Mouse (Mus musculus) left cerebral cortex, adult 18-20 months (tissue): Measurements from ENCODE around the gene Chchd4. TPM values are rescaled to one million over a fixed set of nuclear protein-coding genes. Genes with fewer than 3 reads are reported as not detected.

Source experiments
- DNase-seq, 2 experiments: peaks; one replicate each; pipeline ENCODE4 v3.0.0; 2021 to 2022; ENCODE audit warnings: low spot score in 2 of 2, mixed read lengths in 1 of 2
- long read RNA-seq, 2 experiments: library from polyadenylated mRNA; stranded (forward); transcript quantifications; one replicate each; pipeline ENCODE4 v2.0.0; 2021
- total RNA-seq, 2 experiments: library from RNA; stranded (reverse); gene quantifications; 2 replicates each; pipeline ENCODE4 v1.2.3; 2021

Gene Chchd4
- total RNA-seq = 10 to 100 TPM; 21.3 to 22.2 TPM
- long read RNA-seq, experiment 1, transcript Chchd4-201 (3 exons, 3,472 nt) = major isoform, 88 of 114 reads
- long read RNA-seq, experiment 1, partial matches to known transcripts = 1 of 114 reads
- long read RNA-seq, experiment 1, other reads (novel, unspliced or antisense) = 24 of 114 reads
- long read RNA-seq, experiment 2, transcript Chchd4-201 (3 exons, 3,472 nt) = major isoform, 91 of 126 reads
- long read RNA-seq, experiment 2, partial matches to known transcripts = 0 of 126 reads
- long read RNA-seq, experiment 2, other reads (novel, unspliced or antisense) = 33 of 126 reads

DNA sequence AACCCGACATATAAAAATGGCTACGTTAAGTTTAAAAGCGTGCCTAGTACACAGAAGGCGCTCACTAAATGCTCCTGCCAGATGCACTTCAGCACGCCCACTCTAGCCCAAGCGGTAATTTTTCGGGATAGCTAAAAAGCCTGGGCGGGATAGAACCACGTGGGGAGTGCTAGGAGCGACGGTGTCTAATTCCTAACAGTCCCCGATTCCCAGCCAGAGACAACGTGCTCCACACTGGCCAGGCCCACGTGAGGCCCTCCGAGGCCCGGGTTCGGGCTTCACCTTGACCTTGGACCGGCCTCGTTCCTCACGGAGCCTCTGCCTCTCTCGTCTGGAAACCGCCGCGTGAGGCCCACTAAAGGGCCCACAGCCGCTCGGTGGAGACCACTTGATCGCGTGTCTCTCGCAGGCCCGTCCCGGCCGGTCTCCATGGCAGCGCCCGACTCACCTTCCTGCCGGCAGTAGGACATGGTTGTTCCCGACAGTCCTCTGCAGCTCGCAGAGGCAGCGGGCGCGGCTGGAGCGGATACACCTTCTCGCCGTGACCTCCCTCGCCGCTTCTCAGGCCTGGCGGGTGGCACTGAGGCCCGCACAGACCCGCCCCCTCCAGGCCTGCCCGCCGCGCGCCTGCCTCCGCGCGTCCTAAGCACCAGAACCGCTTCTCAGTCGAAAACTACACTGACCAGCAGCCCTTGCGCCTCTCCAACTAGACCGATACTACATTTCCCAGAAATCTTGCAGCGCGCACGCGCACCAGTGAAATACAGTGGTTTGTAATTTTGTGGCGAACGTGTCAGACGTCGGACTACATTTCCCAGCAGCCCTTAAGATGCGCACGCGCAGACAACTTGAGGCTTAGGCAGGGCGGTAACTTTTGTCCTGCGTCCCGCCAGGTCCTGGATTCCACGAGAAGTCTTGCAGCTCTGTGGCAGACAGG is at the start of gene Chchd4, which contains the start of gene Tmem43:
Gene Chchd4, minus strand, starts transcription at position 679 of the 937 bp plus-strand sequence.
Gene Tmem43, plus strand, starts transcription at position 836 of the 937 bp plus-strand sequence.
- peak; percentile 98 to 100 for DNase-seq

DNA sequence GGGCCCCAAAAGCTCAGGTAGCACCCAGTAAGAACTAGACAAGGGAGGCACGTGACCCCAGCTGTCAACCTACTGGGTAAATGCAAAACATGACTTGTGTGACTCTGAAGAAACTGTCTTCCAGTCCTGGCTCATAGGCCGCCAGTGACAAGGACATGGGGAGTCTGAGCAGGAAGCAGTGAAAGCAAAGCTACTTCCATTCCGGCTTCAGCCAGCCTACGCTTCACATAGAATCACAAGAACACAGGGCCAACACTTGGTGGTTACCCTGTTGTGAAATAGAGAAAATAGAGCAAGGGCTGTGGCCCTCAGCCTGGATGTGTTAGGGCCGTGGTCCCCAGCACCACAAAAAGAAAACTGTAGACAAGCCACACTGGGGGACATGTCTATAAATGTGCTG is 49.5 kb upstream of the Chchd4 start:
- DNase-seq = no peak

DNA sequence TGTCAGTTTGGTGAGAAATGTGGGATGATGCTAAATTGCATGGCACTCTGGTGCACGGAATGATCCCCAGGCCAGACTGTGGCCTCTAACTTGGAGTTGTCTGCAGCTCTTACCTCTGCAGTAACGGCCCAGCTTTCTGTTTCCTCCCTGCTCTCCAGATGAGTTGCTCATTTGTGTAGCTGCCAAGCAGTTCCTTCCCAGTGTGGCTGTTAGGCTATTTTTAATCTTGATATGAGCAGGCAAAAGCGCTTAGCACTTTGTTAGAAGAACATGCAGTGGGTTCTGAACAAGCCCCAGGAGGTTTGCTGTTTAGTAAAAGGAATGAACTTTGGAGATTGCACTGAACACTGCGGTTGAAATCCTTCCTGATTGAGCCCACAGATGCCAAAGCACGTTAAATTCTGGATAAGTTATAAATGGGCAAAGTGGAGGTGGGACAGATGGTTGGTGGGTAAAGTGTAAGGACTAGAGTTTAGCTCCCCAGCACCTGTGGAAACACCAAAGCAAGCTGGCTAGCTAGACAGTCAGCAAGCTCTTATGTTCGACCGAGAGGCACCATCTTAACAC is 45.2 kb upstream of the Chchd4 start:
- DNase-seq = peak; percentile 40 to 44

DNA sequence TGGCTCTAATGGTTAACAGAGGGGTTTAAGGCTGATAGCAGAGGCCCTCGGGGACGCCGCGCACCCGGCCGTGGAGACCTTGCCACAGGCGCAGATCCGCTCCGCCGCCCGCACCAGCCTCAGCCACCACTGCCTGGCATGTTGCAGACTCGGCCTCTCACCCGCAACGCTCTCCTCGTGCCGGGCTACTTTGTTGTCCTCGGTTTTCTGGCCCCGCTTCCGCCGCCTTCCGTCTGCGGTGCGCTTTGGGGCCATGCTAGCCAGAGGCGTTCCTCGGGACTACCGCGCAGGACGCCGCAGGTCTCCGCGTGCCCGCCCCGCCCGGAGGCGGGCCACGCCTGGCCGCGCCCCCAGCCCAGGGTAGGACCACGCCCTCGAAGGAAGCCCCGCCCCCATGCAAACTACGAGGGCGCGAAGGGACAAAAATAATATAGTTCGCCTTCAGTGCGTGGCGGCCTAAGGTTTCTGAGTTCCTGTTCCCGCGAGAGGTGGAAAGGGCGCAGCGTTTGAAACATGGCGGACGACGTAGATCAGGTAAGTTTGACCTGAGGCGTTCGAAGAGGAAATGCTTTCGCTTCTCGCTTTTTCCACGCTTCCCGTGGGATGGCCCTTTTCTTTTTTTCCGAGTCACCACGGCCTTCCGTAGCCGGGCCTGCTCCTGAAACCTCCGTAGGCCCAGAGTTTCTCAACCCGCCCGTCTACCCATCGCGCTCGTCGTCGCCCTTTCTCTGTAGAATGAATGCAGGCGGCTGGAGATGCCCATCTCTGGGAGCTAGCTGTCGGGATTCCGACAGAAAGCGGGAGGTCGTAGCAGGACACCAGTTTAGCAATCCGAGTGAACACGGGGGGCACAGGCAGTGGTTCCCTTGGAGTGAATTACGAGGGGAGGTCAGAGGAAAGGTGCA is 42.5 kb upstream of the Chchd4 start, which contains the start of the genes Xpc and Lsm3:
Gene Xpc, minus strand, starts transcription at position 344 of the 905 bp plus-strand sequence.
Gene Lsm3, plus strand, starts transcription at position 384 of the 905 bp plus-strand sequence.
- DNase-seq = peak; percentile 98 to 99

DNA sequence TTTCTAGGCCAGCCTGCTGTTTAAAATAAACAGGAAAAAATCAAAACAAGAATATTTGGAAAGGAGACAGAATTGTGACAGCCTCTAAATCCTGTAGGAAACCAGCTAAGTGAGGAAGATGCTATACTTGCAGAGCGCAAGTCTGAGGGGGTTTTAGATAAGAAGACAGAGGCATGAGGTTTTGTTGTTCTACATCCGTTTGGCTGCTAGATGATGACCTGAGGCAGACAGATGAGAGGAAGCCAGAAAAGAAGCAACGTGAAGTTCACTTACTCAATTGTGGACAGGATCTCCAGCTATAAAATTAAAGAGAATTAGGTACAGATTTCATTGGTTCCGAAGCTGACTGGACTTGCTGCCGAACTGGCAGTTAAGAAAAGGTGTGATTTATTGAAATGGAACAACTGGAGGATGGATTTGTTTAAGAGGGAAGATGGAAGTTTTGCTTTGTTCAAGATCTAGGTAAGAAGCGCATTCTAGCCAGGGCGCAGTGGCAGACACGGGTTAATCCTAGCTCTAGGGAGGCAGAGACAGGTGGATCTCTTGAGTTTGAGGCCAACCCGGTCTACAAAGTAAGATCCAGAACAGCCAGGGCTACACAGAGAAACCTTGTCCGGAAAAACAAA is 41.5 kb upstream of the Chchd4 start:
- DNase-seq = no peak

DNA sequence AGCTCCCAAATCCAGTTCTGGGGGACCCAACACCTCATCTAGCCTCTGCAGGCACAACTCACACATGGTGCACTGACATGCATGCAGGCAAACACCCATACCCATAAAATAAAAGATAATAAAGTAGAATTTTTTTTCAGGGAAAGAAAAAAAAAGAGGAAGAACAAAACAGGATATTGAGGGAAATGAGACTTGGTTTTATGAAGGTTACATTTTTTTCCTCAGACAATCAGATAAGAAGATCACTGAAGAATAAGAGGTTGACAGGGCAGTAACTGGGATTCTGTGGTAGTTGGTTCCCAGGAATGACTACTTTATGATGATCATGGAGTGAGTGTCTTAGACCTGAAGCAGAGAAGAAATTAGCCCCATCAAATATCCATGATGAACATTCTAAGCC is 40.8 kb upstream of the Chchd4 start:
- DNase-seq = no peak

DNA sequence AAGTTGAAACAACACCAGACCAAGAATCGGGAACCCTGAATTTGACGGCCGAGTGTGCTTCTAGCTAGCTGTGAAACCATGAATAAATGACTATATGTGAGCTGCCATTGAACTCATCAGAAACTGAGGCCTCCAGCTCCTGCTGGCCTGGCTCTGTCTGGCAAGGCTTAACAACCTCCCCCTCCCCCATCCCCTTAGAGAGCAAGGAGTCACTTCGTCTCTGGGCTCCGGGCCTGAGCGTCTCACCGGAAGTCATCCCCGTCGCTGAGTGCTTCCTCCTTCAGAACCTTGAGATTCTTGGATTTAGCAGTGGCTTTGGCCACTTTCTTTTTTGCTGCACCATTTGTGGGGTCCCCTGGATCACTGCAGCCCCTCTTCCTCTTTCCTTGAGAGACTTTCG is 36.9 kb upstream of the Chchd4 start:
- DNase-seq = no peak

DNA sequence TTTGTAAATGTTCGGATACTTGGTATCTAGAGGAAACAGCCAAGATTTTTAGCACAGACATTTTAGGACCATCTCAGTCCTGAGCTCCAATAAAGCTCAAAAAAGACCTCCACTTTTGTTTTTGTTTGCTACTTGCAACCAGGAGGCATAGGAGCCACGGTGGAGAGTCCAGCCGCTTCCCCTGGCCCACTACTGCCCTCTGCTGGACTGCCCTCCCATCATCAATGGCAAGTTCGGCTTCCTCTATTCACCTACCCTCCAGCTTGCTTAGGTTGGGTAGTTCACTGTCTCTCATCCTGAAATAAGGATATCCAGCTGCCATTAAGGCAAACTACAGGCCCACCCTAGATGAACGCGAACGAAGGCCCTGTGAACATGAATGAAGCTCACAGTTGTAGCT is 36.0 kb upstream of the Chchd4 start:
- DNase-seq = peak; percentile 74 to 86

DNA sequence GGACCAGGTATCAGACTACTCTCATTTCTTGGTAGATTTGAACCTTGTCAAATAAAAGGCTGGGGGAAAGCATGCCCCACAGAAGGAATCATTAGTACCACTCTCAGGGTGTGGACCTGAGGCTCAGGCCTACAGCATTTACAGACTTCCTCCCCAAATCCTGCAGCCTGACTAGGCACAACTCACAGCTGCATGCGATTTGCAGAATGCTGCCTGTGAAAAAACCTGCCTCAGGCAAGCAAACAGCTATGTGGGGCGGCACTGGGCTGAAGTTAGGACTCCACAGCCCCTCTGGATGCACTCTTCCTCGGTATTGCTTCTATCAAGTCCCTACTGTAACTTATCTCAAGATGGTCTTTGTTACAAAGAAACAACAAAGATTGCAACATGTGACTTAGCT is 34.7 kb upstream of the Chchd4 start:
- no peak for DNase-seq

DNA sequence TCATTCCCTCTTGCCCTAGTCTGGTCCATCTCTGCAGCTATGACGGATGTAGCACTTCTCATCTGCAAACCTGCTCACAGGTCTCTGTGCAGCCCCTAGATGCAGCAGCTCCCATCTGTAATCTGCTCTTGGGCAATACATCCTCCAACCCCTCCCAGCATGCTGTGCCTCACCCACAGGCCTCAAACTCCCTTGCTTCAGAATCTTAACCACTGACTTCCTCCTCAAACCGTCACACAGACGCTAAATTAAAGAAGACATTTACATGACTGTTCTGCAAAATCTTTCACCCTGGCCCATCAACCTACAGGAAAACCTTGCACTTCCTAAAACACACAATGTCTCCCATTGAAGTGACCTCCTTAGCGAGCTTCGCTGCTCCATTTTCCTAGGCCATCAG is 32.7 kb upstream of the Chchd4 start:
- DNase-seq = no peak

DNA sequence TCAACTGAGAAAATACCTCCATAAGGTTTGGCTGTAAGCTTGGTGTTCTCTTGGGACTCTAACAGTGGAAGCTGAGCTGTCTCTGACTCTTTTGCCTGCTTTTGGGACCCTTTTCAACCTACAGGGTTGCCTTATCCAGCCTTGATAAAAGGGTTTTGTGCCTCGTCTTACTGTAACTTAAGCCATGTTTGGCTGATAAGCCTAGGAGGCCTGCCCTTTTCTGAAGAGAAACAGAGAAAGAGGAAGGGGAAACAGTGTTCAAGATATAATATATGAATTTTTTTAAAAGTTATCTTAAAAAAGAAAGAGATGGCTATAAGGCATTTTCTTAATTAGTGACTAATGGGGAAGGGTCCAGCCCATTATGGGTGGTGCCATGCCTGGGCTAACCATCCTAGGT is 30.0 kb upstream of the Chchd4 start:
- no peak for DNase-seq

DNA sequence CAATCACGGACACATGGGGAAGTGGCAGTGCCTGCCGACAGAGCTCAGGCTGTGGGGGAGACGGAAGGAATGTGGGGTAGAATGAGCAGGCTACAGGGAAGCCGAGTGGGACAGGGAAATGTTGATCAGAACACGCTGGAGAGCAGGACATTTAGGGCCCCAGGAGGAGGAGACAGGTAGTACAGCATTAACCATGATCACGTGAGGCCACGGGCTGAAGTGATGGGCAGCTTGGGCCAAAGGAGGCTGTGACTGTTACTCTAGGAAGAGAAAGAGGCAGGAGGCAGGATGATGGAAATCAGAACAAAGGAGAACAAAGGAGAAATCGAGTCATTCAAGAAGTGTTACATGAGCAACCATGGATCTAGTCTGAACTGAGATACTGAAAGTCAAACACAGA is 21.2 kb upstream of the Chchd4 start:
- DNase-seq = no peak

DNA sequence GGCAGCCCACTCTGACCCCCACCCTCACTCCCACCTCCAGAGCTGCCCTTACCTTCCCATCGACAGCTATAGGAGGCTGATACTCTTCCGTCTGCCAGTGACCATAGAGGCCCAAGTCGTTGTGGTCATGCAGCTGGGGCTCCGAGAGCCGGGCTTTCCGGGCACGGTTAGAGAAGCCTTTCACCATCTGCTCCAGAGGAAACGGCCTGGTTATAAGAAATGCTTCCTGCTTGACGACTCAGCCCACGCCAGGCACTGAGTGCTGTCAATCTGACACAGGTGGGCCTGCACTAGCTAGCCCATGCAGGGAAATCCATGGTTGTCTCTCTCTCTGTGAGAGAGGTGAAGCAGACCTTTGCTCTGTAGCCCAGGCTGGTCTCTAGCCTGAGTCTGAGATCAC is 19.7 kb upstream of the Chchd4 start:
- DNase-seq = no peak

DNA sequence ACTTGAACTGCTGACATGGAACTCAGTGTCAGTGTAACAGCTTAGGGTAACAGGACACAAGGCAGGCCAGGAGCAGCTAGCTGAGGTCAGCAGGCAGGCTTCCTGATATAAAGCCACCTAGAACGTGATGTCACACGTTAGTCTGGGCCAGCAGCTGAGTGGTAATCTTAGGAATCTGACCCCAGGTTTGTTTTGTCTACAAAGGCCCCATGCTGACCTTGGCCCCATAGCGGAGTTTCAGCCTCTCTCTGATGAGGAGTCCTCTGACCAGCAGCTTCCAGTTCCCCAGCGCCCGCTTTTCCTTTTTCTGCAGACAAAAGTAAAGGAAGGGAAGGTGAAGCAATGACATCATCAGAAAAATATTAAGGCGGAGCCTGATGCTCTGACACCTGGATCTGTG is 17.7 kb upstream of the Chchd4 start:
- DNase-seq = no peak

DNA sequence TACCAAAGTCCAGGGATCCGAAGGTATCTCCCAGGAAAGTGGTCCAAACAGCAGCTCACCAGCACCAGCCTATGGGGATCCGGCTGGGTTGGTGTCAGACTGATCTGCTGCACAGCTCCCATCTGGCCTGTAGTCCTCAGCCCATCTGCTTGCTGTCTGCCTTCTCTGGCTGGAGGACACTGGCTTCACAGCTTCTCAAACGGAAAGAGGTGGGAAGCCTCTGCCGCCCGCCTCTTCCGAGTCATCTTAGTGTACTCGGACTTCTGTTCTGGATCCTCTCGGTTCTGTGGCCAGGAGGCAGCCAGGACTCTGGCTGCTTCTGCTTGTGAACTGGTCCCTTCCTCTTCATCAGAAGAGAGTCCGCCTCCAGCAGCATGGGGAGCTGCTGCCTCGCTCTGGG is 16.5 kb upstream of the Chchd4 start:
- peak; percentile 63 to 80 for DNase-seq

DNA sequence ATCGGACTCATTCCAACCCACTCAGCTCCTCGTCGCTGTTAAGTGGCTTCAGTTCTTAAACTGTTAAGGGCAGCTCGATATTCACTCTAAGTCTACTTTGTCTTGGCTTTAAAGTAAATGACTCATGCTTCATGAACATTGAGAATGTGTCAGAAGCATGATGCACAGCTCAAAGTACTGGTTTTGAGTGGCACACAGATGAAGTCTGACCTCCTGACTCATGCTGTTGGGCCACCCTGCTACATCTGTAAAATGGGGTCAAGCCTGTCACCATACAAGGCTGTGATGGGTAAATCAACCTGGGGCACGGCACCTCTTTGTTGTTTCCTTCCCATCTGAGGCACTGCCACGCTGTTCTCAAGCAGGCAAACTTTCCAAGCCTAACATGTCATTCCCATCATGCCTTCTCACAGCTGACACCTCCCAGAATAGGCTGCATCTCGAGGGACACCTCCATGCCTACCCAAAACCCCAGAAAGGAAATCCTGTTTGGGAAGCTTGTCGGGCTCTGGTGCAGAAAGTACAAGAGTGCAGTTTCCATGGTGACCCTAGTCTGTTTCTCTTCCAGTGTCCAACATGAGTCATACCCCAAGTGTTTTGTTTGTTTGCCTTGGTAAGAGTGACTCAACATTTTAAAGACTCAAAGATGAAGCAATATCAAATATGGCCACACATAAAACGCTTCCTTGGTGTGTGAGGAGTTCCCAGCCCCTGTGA is 15.3 kb upstream of the Chchd4 start:
- DNase-seq = peak; percentile 39 to 43

DNA sequence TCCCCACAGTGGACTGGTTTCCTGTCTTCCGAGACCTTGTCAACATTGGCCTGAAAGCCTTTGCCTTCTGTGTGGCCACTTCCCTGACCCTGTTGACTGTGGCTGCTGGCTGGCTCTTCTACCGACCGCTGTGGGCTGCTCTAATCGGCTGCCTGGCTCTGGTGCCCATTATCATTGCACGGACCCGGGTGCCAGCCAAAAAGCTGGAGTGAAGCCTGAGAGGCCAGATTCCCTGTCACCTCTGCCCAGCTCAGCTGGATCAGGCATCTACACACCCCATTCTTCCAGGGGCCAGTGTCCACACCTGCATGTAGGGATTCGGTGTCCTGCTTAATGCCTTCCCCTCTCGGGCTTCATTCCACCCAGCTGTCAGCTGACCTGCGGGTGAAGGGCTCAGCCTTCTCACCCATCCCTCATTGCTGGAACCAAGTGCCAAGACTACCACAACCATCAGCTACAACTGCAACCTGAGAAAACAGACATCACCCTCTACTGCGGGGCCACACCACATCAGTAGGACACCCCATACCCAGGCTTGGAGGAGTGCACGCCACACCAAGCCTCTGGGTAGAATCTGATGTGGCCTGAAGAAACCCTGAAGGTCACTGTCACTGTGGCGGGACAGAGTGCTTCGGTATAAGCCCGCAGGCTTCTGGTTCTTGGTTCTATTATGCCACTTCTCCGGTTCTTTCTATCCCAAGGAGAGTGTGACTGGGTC is 13.5 kb upstream of the Chchd4 start:
- DNase-seq = no peak

DNA sequence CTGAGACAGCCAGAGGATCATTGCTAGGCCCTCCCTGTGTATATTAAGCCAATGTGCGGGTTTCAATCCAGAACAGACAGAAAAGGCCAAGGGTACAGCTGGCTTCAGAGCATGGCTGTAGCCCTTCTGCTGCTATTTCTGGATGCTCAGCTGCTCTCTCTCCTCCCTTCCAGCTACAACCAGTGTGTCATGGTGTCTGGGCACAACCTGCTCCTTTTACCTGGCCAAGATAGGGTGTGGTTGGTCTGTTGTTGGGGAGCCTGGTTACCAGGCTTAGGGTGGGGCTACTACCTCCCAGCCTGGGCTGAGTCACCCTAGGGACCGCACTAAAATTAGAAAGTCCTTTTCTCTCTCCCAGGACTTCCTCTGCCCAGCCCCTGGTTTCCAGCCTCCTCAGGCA is 10.0 kb upstream of the Chchd4 start:
- no peak for DNase-seq

DNA sequence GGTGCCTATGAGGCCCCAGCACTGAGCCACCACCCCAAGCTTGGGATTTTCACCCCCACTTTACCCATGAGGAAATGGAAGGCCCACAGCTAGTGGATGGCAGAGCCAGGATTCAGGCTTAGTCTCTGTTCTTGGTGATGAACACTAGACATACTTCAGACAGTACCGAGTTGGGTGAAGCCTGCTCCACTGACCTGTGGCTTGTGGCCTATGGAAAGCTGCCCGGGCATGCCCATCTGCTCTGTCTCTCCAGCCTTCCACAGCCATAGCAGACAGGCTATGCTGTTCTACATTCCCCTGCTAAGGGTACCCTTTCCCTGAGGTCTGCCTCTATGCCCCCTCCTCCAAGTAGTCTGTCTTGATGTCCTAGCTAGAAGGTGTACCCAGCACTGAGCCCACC is 3.2 kb upstream of the Chchd4 start:
- no peak for DNase-seq
